Mouse (Mus musculus) limb, embryonic 12.5 days (tissue): ENCODE data around the gene Cactin. TPM values are rescaled to one million over a fixed set of nuclear protein-coding genes. Genes with fewer than 3 reads are reported as not detected.

Experiments used
- ATAC-seq: fragments of 200-750 bp; cut with Nextera tagmentation; 2 replicates; pipeline ENCODE4 v1.8.0; 2017; ENCODE audit warnings: low read depth, moderate TSS enrichment; ENCODE audit not compliant: insufficient number of reproducible peaks, insufficient read depth, low FRiP score, low TSS enrichment
- H3K27ac ChIP-seq: fragments of 300-500 bp; sonication (generic); 2 replicates; pipeline ENCODE4 v1.5.1; 2016; ENCODE audit warnings: mild to moderate bottlenecking, moderate library complexity
- H3K27me3 ChIP-seq: fragments of 300-500 bp; sonication (generic); 2 replicates; pipeline ENCODE4 v1.6.1; 2016; ENCODE audit warnings: mild to moderate bottlenecking, moderate library complexity
- H3K36me3 ChIP-seq: fragments of 300-500 bp; sonication (generic); 2 replicates; pipeline ENCODE4 v1.6.1; 2016; ENCODE audit warnings: mild to moderate bottlenecking, moderate library complexity
- H3K4me1 ChIP-seq: fragments of 300-500 bp; sonication (generic); replicated peaks from 2 replicates; pipeline ENCODE4 v1.6.1; 2016
- H3K4me2 ChIP-seq: fragments of 300-500 bp; sonication (generic); 2 replicates; pipeline ENCODE4 v1.6.1; 2016; ENCODE audit warnings: mild to moderate bottlenecking, moderate library complexity
- H3K4me3 ChIP-seq: fragments of 300-500 bp; sonication (generic); replicated peaks from 2 replicates; pipeline ENCODE4 v1.5.1; 2016; ENCODE audit warnings: mild to moderate bottlenecking
- H3K9ac ChIP-seq: fragments of 300-500 bp; sonication (generic); replicated peaks from 2 replicates; pipeline ENCODE4 v1.6.1; 2016; ENCODE audit warnings: mild to moderate bottlenecking, moderate library complexity
- H3K9me3 ChIP-seq: fragments of 300-500 bp; sonication (generic); 2 replicates; pipeline ENCODE4 v1.6.1; 2016; ENCODE audit warnings: mild to moderate bottlenecking, moderate library complexity
- WGBS: fragments of 180-500 bp; shearing (Covaris S2); methylation state at CpG from one replicate; pipeline ENCODE4 v1.1.7; 2016; 5-methylcytosine and 5-hydroxymethylcytosine counted together
- polyA plus RNA-seq: library from polyadenylated mRNA; unstranded; fragments of >200 nt; fragmentation: Nextera tagmentation; extraction: Ambion mirVana; gene quantifications from 2 replicates; pipeline ENCODE4 v1.2.1, GENCODE M21; 2016

Gene Cactin
- polyA plus RNA-seq, 1 experiment from 2014 or later, result 57.7 TPM

- 42% methylated on average over 8 of the region's 8 CpGs for WGBS
- H3K36me3 ChIP-seq, result peaks cover 65% of the 10 kb centered on the region
- no peaks in the 10 kb centered on the region for H3K9me3 ChIP-seq
- peaks cover 50% of the 10 kb centered on the region for H3K4me1 ChIP-seq
- peak overlapping the region; percentile 87 for H3K4me2 ChIP-seq
- no peak for ATAC-seq
- H3K27ac ChIP-seq, result peak overlapping the region; percentile 86
- peak overlapping the region; percentile 57 for H3K9ac ChIP-seq
- H3K4me3 ChIP-seq, result peak overlapping the region; percentile 98
- peaks cover 4% of the 10 kb centered on the region; the same call in 1 of the 2 replicates for H3K27me3 ChIP-seq
Measured at GRCm38 (mm10) chr10:81319330-81319699, 1.6 kb upstream of the Cactin start.

GRCm38 (mm10) chr10:81319741-81320549 lies 958 bp upstream of the Cactin start:
- H3K4me1 ChIP-seq, result peaks cover 50% of the 10 kb centered on the region
- ATAC-seq, result peak; percentile 26
- peak overlapping the region; percentile 98 for H3K4me3 ChIP-seq
- peaks cover 65% of the 10 kb centered on the region for H3K36me3 ChIP-seq
- H3K9ac ChIP-seq, result peak overlapping the region; percentile 57
- peak overlapping the region; percentile 86 for H3K27ac ChIP-seq
- under 1% methylated on average over 38 of the region's 38 CpGs for WGBS
- H3K4me2 ChIP-seq, result peak overlapping the region; percentile 87
- H3K9me3 ChIP-seq, result no peaks in the 10 kb centered on the region
- peaks cover 4% of the 10 kb centered on the region; the same call in 1 of the 2 replicates for H3K27me3 ChIP-seq

GRCm38 (mm10) chr10:81321436-81321835 lies 533 bp downstream of the Cactin start:
- peaks cover 4% of the 10 kb centered on the region; the same call in 1 of the 2 replicates for H3K27me3 ChIP-seq
- H3K9me3 ChIP-seq, result no peaks in the 10 kb centered on the region
- peak overlapping the region; percentile 87 for H3K4me2 ChIP-seq
- H3K4me1 ChIP-seq, result peaks cover 45% of the 10 kb centered on the region
- H3K4me3 ChIP-seq, result peak overlapping the region; percentile 98
- H3K27ac ChIP-seq, result peak overlapping the region; percentile 86
- 3% methylated on average over 20 of the region's 20 CpGs for WGBS
- peaks cover 65% of the 10 kb centered on the region for H3K36me3 ChIP-seq
- peak overlapping the region; percentile 89 for H3K9ac ChIP-seq
- ATAC-seq, result no peak

- Histone ChIP-seq H3K9ac (0 out of 2 replicates have a peak overlapping the region, but pooled peaks have one; percentile 23), H3K36me3 (peaks cover 68% of the 10 kb centered on the region), H3K4me3 (peak overlapping the region; percentile 98)
Measured at GRCm38 (mm10) chr10:81322444-81322843, 1.5 kb downstream of the Cactin start.

GRCm38 (mm10) chr10:81323141-81323775 lies 2.4 kb downstream of the Cactin start:
- Histone ChIP-seq H3K4me2 (no peak overlapping the region), H3K9ac (no peak overlapping the region), H3K27ac (no peak overlapping the region), H3K9me3 (no peaks in the 10 kb centered on the region), H3K36me3 (peaks cover 60% of the 10 kb centered on the region), H3K27me3 (no peaks in the 10 kb centered on the region), H3K4me1 (peaks cover 31% of the 10 kb centered on the region), H3K4me3 (no peak overlapping the region)
- no peak for ATAC-seq
- 94% methylated on average over 23 of the region's 23 CpGs for WGBS

More at GRCm38 (mm10) chr10:81322444-81322843, 1.5 kb downstream of the Cactin start:
- H3K4me2 ChIP-seq, result peak overlapping the region; percentile 87
- H3K27ac ChIP-seq, result no peak overlapping the region
- no peaks in the 10 kb centered on the region for H3K9me3 ChIP-seq
- ATAC-seq, result no peak
- WGBS, result 95% methylated on average over 27 of the region's 27 CpGs
- no peaks in the 10 kb centered on the region for H3K27me3 ChIP-seq
- H3K4me1 ChIP-seq, result peaks cover 35% of the 10 kb centered on the region

- peaks cover 53% of the 10 kb centered on the region for H3K36me3 ChIP-seq
- H3K4me2 ChIP-seq, result no peak overlapping the region
- no peak overlapping the region for H3K9ac ChIP-seq
- H3K4me1 ChIP-seq, result peaks cover 30% of the 10 kb centered on the region
- no peak overlapping the region for H3K4me3 ChIP-seq
- 96% methylated on average over 18 of the region's 18 CpGs for WGBS
- H3K9me3 ChIP-seq, result no peaks in the 10 kb centered on the region
- no peak for ATAC-seq
- H3K27me3 ChIP-seq, result no peaks in the 10 kb centered on the region
- no peak overlapping the region for H3K27ac ChIP-seq
Measured at GRCm38 (mm10) chr10:81323791-81324530, 3.1 kb downstream of the Cactin start.

- peaks cover 32% of the 10 kb centered on the region for H3K4me1 ChIP-seq
- no peak overlapping the region for H3K27ac ChIP-seq
- no peak for ATAC-seq
- H3K9me3 ChIP-seq, result no peaks in the 10 kb centered on the region
- H3K4me2 ChIP-seq, result no peak overlapping the region
- H3K27me3 ChIP-seq, result no peaks in the 10 kb centered on the region
- WGBS, result 93% methylated on average over 21 of the region's 21 CpGs
- peaks cover 53% of the 10 kb centered on the region for H3K36me3 ChIP-seq
- H3K9ac ChIP-seq, result no peak overlapping the region
- H3K4me3 ChIP-seq, result no peak overlapping the region
Measured at GRCm38 (mm10) chr10:81325176-81325575, 4.3 kb downstream of the Cactin start.

GRCm38 (mm10) chr10:81325781-81326180 lies 4.9 kb downstream of the Cactin start:
- Histone ChIP-seq H3K9ac (no peak overlapping the region), H3K9me3 (no peaks in the 10 kb centered on the region), H3K4me3 (no peak overlapping the region), H3K4me1 (peaks cover 32% of the 10 kb centered on the region), H3K4me2 (no peak overlapping the region), H3K27ac (no peak overlapping the region), H3K36me3 (peaks cover 53% of the 10 kb centered on the region), H3K27me3 (0 out of 2 replicates have a peak, but pooled peaks cover 4% of the 10 kb centered on the region)
- WGBS, result 92% methylated on average over 18 of the region's 18 CpGs
- no peak for ATAC-seq

- ATAC-seq, result no peak
- H3K27ac ChIP-seq, result peak overlapping the region; percentile 3; the same call in 1 of the 2 replicates
- H3K9ac ChIP-seq, result no peak overlapping the region
- H3K9me3 ChIP-seq, result no peaks in the 10 kb centered on the region
- 88% methylated on average over 6 of the region's 6 CpGs for WGBS
- H3K27me3 ChIP-seq, result peaks cover 9% of the 10 kb centered on the region
- peaks cover 28% of the 10 kb centered on the region for H3K4me1 ChIP-seq
- peaks cover 53% of the 10 kb centered on the region for H3K36me3 ChIP-seq
- no peak overlapping the region; the same call in 1 of the 2 replicates for H3K4me2 ChIP-seq
- H3K4me3 ChIP-seq, result no peak overlapping the region
Measured at GRCm38 (mm10) chr10:81326858-81327257, 6.0 kb downstream of the Cactin start.

- H3K36me3 ChIP-seq, result peaks cover 44% of the 10 kb centered on the region
- peaks cover 19% of the 10 kb centered on the region for H3K27me3 ChIP-seq
- no peaks in the 10 kb centered on the region for H3K9me3 ChIP-seq
- 0 out of 2 replicates have a peak overlapping the region, but pooled peaks have one; percentile 18 for H3K9ac ChIP-seq
- no peak overlapping the region for H3K4me3 ChIP-seq
- peaks cover 23% of the 10 kb centered on the region for H3K4me1 ChIP-seq
- no peak overlapping the region for H3K4me2 ChIP-seq
- 12% methylated on average over 2 of the region's 2 CpGs for WGBS
- H3K27ac ChIP-seq, result 0 out of 2 replicates have a peak overlapping the region, but pooled peaks have one; percentile 1
- no peak for ATAC-seq
Measured at GRCm38 (mm10) chr10:81327959-81328358, 7.1 kb downstream of the Cactin start.

GRCm38 (mm10) chr10:81328386-81328785 lies 7.5 kb downstream of the Cactin start, which contains the start of gene Tbxa2r:
Gene Tbxa2r, plus strand, starts transcription at chr10:81328731.
- 9% methylated on average over 10 of the region's 10 CpGs for WGBS
- Histone ChIP-seq H3K4me2 (no peak within 1 kb of the TSS), H3K9ac (peak within 1 kb of the TSS; percentile 24), H3K27ac (peak within 1 kb of the TSS; percentile 74), H3K4me1 (peaks cover 23% of the 10 kb centered on the region), H3K4me3 (no peak within 1 kb of the TSS), H3K9me3 (no peaks in the 10 kb centered on the region), H3K27me3 (peaks cover 24% of the 10 kb centered on the region), H3K36me3 (peaks cover 40% of the 10 kb centered on the region)
- ATAC-seq, result no peak
